Mouse (Mus musculus) T-helper 1 cell (primary cell): ENCODE data around the gene Pola2.

Source experiments
- in situ Hi-C: fragments of 300-600 bp; cut with MboI, MseI; formaldehyde crosslinking; loops from one replicate; pipeline ENCODE4 v1.15.1; 2025; ENCODE audit warnings: high pct_unique_total_duplicates

The Pola2 gene

DNA sequence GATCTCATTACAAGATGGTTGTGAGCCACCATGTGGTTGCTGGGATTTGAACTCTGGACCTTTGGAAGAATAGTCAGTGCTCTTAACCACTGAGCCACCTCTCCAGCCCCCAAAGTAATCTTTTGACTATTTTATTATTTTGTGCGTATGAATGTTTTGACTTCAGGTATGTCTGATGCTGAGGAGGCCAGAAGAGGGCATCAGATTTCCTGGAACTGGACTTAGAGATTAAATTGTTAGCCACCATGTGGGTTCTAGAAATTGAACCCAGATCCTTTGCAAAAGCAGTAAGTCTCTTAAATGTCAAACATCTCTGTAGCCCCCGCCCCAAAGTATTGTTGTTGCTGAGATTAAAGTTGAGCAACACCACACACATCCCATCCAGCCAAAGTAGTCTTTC, 1.9 kb upstream of the Pola2 start:
- in situ Hi-C loops, result no loop called here

- in situ Hi-C loops, result no loop called here
Measured at GRCm38 (mm10) chr19:5965280-5965679, 1.3 kb upstream of the Pola2 start.

- in situ Hi-C loops, result loop anchor here (5.0 kb wide), 2 partner anchors 52 to 162 kb away; partner anchors contain the start of genes Capn1 and Snx15
Measured at GRCm38 (mm10) chr19:5964804-5965203, 802 bp upstream of the Pola2 start.

- in situ Hi-C loops, result loop anchor here (5.0 kb wide), 2 partner anchors 55 to 165 kb away; partner anchors contain the start of genes Capn1 and Snx15
Measured at GRCm38 (mm10) chr19:5962651-5963050, 1.4 kb downstream of the Pola2 start.

DNA sequence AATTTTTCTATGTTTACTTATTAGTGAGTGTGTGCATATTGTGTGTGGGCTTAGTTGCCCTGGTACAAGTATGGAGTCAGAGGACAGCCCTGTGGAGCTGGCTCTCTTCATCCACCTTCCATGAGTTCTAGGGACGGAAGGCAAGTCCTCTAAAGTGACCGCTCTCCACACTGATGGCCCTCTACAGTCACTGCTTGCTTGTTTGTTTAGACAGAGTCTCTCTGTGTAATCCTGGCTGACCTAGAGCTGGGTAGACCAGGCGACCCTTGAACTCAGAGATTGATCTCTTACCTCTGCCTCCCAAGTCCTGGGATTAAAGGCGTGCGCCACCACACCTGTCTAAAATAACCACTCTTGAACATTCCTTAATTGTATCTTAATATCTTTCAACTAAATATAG, 6.6 kb downstream of the Pola2 start:
- in situ Hi-C loops, result no loop called here

GRCm38 (mm10) chr19:5956685-5957084, 7.3 kb downstream of the Pola2 start:
- in situ Hi-C loops, result no loop called here

- in situ Hi-C loops, result no loop called here
Measured at GRCm38 (mm10) chr19:5955704-5956670, 8.0 kb downstream of the Pola2 start.

GRCm38 (mm10) chr19:5954936-5955335, 9.1 kb downstream of the Pola2 start:
- in situ Hi-C loops, result no loop called here

DNA sequence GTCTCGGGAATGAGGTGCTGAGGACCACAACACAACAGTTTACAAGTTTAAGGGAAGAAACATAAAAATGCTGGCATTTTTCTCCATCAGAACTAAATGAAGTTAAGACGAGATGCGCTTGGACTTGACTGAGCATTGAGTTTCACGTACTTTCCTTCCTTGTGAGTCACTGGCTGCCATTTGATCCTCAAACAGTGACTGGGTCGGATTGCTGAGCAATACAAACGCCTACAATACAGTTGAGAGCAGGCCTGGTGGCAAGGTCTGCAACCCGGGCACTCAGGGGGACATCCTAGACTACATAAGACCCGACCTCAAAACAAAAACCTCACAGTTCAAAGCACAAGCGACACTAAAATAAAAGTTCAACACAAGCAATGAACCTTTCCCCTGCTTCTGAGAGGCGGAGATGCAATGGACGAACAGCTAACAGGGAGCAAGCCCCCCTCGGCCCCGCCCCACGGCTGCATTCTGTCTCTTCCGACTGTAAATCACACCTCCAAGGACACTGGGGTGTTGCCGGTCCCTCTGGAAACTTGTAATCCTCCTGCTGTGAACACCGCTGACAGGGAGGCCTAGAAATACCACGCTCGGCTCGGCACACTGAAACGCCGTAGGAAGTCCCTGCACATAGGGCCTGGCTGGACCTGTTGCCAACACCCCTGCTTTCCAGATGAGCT, 9.8 kb downstream of the Pola2 start:
- in situ Hi-C loops, result no loop called here

GRCm38 (mm10) chr19:5953201-5953770, 10.7 kb downstream of the Pola2 start:
- in situ Hi-C loops, result no loop called here

DNA sequence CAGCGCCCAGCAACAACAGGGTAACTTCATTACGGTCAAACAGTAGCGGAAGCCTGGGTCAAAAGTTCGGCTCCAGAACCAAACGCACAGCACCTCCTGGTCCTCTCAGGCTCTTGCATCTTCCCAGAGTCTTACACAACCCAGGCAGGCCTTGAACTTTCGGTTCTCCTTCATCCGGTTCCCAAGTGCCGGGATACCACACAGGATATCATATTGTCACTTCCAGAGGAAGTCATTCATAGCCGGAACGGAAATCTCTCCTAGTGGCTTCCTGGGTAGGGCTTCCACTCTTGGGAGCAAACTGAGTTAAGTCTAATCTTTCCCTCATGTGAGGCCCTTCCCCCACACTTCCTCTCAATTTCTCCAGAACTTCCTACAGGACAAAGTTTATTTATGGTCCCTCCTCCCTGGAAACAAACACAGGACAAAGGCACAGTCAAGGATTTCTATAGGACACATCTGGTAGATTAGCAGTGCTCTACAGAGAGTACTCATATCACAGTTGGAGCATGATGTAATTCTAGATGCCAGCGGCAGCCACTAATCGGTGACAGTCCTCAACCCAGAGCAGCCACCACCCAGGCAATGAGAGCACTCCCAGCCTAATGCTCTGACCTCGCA, 11.8 kb downstream of the Pola2 start:
- in situ Hi-C loops, result no loop called here

GRCm38 (mm10) chr19:5951631-5952030, 12.4 kb downstream of the Pola2 start:
- in situ Hi-C loops, result no loop called here

DNA sequence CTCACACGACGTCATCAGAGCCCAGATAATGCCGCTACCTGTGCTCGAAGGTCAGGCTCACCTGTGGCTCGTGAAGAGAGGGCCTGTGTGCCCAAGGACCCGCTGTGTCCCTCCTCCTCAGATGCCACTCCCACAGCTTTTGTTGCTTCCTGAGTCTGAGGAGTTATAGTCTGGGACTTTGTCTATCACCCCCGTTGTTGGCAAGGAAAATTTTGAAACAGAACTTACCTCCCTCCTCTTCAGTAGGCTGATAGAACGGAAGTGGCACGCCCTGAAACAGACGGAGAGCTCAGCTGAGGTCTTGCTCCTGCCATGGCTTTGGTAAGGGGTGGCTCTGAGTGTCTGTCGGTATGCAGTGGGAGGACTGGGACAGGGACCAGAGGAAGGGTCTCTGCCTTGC, 13.8 kb downstream of the Pola2 start:
- in situ Hi-C loops, result no loop called here

- in situ Hi-C loops, result no loop called here
Measured at GRCm38 (mm10) chr19:5945891-5946290, 18.1 kb downstream of the Pola2 start.

DNA sequence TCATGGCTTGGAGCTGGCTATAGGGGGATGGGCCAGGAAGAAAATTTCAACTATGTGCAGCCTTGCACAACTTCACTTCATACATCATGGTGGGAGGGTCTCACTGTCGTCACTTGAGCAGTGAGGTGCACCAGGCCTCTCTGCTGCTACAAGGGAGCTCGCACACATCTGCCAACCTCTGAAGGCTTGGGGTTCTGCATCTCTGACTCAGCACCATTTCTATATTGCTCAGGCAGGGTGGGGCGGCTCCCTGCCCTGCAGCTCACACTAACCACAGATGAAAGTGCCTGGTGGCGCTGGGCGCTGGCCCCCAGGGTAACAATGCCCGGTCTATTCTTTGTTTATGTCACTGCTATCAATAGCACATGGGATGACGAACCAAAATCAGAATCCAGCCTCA, 19.0 kb downstream of the Pola2 start:
- in situ Hi-C loops, result no loop called here

DNA sequence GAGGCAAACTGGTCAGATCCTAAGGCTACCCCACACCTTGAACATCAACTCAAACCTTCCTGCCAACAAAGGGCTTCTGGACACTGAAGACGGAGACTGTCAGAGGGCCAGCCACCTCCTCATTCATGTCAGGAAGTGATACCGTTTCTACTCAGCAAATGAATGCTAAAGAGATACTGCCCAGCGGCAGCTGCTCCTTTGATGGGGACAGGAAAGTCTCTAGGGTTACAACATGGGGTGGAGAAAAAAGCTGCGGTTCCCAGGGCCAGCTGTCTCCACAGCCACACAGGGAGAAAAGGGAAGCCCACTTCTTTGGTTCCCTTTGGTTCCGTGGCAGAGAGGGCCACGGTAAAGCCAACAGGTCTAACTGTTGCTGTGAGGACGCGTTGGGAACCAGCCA, 19.9 kb downstream of the Pola2 start:
- in situ Hi-C loops, result no loop called here

GRCm38 (mm10) chr19:5943404-5943803, 20.6 kb downstream of the Pola2 start:
- in situ Hi-C loops, result no loop called here

- in situ Hi-C loops, result no loop called here
Measured at GRCm38 (mm10) chr19:5942581-5942980, 21.4 kb downstream of the Pola2 start.

GRCm38 (mm10) chr19:5940656-5941055, 23.3 kb downstream of the Pola2 start:
- in situ Hi-C loops, result no loop called here

DNA sequence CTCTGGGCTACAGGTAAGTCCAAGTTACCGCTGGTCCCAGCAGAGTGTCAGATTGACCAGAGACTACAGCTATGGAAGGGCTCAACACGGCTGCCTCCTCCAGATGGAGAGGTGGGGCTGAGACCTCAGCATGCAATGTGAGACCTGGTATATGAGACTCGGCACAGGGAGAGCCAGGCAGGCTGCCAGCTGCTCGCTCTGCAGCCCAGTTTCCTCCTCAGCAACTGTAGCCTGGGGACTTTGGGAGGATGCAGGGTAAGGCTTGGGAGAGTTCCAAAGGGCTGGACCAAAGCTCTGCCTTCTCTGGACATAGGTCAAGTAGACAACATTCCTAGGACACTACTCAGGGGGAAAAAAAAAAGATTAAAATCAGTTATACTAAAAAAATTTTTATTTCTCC, 23.8 kb downstream of the Pola2 start:
- in situ Hi-C loops, result no loop called here

DNA sequence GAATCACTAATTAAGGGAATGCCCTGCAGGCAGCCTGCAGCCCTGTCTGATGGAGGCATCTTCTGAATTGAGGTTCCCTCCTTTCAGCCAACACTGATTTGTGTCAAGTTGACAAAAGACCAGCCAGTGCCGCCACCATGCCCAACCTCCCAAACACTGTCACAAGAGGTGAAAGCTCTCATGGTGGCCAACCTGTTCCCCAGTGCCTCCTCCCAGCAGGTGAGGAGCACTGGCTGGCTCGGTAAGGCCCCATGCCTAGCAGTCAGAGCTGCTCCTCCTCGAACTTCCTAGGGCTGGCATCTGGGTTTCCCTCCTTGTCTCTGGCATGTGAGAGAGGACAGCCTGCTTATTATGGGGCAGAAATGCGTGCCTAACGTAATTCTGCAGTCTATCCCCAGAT, 24.3 kb downstream of the Pola2 start:
- in situ Hi-C loops, result no loop called here

DNA sequence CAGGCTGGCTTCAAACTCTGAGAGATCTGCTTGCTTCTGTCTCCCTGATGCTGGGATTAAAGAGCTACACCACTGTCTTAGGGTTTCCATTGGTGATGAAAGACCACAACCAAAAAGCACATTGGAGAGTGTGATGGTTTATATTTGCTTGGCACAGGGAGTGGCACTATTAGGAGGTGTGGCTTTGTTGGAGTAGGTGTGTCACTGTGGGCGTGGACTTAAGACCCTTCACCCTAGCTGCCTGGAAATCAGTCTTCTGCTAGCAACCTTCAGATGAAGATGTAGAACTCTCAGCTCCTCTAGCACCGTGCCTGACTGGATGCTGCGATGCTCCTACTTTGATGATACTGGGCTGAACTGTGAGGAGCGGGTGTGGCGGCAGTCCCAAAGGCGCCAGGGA, 25.5 kb downstream of the Pola2 start:
- in situ Hi-C loops, result no loop called here
